Mouse (Mus musculus) testis, postnatal 10 days (tissue): ENCODE measurements around the gene Man2a1.

Experiments
- DNase-seq: peaks from one replicate; pipeline ENCODE4 v3.0.0; 2021; ENCODE audit warnings: low spot score

The Man2a1 gene

GRCm38 (mm10) chr17:64707529-64707928 lies 107.0 kb downstream of the Man2a1 start:
- no peak for DNase-seq

GRCm38 (mm10) chr17:64716318-64716717 lies 115.8 kb downstream of the Man2a1 start:
- no peak for DNase-seq

DNA sequence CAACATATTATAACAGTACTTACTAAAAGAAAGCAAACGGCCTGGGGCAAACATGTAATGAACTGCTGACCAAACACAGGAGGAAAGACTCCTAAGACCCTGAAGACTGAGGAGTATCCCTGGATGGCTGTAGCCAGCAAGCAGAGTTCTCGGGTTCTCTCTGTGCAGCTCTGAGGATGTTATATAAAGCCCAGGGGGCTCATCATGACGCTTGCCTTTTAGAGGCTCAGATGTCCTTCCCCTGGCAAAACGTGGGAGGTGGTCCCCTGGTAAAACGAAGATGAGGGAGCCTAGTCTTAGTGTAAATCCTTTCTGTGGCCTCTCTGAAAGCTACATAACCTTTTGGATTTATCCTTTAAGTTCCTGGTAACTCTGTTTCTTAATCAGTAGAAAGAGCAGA lies 119.2 kb downstream of the Man2a1 start:
- no peak for DNase-seq

GRCm38 (mm10) chr17:64721112-64721511 lies 120.6 kb downstream of the Man2a1 start:
- no peak for DNase-seq

- no peak for DNase-seq
Measured at GRCm38 (mm10) chr17:64723162-64723561, 122.6 kb downstream of the Man2a1 start.

DNA sequence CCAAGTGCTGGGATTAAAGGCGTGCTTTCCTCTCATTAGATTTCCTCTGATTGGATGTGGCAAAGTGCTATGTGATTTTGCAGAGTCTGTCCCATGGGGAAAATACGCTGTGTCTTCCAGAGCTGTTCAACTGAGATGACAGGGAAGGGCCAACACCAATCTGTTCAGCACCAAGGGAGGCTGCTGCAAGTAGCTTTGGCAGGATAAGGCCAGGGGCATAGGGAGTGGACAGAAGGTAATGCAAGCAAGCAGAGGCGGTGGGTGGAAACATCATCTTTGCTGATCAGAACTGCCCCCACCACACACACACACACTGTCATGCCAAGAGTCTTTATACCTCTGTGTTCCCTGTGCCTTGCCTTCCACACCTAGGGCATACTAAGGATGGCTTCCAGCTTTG lies 124.7 kb downstream of the Man2a1 start:
- no peak for DNase-seq

DNA sequence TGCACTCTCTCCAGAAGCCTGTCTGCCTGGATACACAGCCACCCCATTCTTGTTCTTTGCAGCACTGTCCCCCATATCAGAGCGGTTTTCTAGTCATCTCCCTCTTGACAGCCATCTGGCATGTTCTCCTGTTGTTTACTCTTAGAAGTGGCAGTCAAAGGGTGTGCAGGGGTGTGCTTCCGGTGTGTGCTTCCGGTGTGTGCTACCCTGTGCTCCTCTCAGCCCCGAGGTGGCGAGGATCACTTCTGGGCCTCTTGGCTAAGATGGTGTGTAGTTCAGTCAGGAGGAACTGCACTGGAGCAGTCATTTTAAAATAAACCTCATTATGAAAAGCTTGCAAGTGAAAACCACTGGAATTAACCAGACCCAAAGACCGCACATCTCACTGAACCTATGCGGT lies 125.5 kb downstream of the Man2a1 start:
- DNase-seq: no peak

- no peak for DNase-seq
Measured at GRCm38 (mm10) chr17:64735492-64735891, 135.0 kb downstream of the Man2a1 start.

GRCm38 (mm10) chr17:64737918-64738317 lies 137.4 kb downstream of the Man2a1 start:
- DNase-seq: no peak

- DNase-seq: no peak
Measured at GRCm38 (mm10) chr17:64739129-64739528, 138.6 kb downstream of the Man2a1 start.

GRCm38 (mm10) chr17:64742715-64743605 lies 142.4 kb downstream of the Man2a1 start:
- DNase-seq: no peak

- DNase-seq: no peak
Measured at GRCm38 (mm10) chr17:64743606-64744300, 143.2 kb downstream of the Man2a1 start.

GRCm38 (mm10) chr17:64746637-64747225 lies 146.2 kb downstream of the Man2a1 start:
- DNase-seq: no peak

DNA sequence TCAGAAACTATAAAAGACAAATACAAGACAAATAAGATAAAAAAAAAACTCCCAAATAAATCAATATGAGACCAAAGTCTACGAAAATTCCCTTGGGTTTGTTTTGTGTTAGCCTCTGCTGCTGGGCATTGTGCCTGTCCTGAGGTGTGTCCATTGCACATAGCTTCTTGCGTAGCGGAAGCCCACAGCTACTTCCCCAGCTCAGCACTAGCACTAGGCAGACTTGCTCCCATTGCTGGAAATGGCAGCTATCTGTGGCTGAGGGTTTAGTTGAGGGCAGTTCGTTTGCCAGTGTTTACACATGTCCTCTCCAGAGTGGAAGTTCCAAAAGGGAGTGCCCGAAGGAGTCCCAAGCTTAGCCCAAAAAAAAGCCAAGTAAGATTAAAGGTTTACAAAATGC lies 146.9 kb downstream of the Man2a1 start:
- no peak for DNase-seq

DNA sequence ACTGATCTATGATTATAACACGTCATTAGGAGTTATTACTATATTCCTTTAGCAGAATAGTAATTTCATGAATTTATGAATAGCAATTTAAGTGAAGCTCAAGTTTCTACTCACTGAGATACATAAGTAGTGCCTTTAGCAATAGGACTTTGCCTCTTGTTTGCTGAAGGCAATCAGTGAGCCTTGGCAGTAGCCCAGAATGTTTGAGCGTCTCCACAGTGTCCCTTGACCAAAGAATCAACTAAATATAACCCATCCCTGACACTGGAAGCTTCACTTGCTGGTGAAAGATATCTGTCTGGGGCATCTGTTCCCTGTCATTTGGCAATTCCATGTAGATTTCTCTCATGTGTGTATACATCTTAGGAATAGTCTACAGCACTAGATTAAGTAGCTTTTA lies 147.6 kb downstream of the Man2a1 start:
- no peak for DNase-seq

- no peak for DNase-seq
Measured at GRCm38 (mm10) chr17:64749146-64749545, 148.6 kb downstream of the Man2a1 start.

- DNase-seq: no peak
Measured at GRCm38 (mm10) chr17:64751249-64751648, 150.7 kb downstream of the Man2a1 start.

DNA sequence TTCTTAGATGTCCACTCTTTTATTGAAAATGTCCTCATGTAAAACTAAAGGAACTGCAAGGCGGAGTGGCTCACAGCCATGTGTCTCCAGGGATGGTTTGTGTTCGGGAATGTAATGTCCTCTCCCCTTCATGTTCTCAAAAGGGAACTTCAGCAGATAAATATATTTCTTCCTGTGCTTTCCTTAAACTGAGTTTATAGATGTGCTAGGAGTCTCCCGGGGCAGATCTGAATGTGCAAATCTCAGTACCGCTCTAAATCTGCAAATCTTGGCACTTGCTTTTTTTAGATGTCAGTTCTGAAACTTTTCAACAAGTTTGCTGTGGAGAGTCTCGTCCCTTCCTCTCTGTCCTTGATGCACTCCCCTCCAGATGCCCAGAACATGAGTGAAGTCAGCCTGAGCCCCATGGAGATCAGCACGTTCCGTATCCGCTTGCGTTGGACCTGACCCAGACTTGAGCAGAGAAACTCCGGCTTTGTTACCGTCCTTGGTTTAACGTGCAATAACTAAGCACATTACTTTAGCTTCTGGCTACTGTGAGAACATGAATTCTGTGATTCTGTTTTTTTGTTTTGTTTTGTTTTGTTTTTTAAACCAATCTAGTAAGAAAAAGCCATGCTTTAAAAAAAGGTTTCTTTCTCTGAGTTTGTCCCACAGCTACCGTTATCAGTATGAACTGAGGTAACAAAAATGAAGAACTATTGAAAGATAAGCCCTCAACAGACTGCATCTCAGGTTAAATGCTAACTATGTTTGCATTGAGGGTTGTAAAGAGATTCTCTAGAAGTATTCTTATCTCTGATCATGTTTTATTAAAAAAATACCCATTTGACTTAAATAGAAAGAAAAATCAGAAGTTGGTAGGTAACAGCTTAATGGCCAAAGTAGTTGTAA lies 151.8 kb downstream of the Man2a1 start:
- no peak for DNase-seq

DNA sequence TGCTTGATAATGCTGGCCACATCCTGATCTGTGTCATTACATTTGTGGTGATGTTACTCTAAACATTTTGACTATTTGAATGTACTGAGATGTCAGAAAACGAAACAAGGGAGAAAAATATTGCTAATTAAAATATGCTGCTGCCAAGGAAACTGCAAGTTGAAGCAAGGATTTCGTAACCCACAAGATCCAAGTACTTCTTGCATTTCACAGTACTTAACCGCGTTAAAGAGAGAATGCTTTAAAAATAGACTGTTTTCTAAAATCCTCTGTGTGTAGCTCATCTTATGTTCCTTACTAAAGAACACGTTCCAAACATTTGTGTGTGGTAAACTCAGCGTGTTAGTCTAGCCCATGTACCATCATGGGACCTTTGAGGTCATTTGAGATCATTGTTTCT lies 153.0 kb downstream of the Man2a1 start:
- DNase-seq: no peak

GRCm38 (mm10) chr17:64754142-64754863 lies 153.8 kb downstream of the Man2a1 start:
- no peak for DNase-seq

GRCm38 (mm10) chr17:64755191-64755590 lies 154.7 kb downstream of the Man2a1 start:
- DNase-seq: no peak
